Mouse (Mus musculus): ENCODE results near the gene Sycn.

GRCm38 (mm10) chr7:28576271-28576914 lies 35.7 kb downstream of the Sycn start:
- TF ChIP-seq POLR2A (IDR thresholded peaks at IDR 0.05; ENCODE audit: control insufficient read depth, extremely low read depth, insufficient read depth, low read length, poor library complexity) (no peak), CTCF (IDR thresholded peaks at IDR 0.05; ENCODE audit: borderline replicate concordance, control insufficient read depth, extremely low read depth, insufficient read depth, low read length, poor library complexity) (no peak)

Data from thymus, adult 2 months (tissue).